Mouse (Mus musculus): ENCODE measurements around the gene Capn9.

The Capn9 gene

GRCm38 (mm10) chr8:124575811-124576210 lies at the start of gene Capn9:
Capn9 (plus strand) TSS chr8:124576111.
- no peak for DNase-seq (ENCODE audit: extremely low spot score, low spot score)

DNA sequence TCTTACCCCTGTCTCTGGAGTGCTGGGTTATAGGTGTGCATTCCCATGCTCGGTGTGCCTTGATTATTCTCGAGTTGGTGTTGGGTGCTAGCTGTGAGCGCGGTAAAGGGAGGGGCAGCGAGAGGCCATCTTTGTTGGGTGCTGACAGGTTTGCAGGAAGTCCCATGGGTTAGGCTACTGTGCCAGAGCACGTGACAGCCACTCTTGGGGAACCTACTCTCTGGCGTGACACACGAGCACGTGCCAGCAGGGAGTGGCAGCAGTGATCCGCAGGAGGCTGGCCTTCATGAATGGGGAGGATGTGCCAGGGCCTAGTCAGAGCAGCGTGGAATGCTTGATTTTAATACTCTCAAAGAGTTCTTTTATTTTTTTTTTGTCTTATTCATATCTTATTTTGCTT lies 49.6 kb upstream of the Capn9 start:
- DNase-seq (ENCODE audit: extremely low spot score, low spot score) = no peak

DNA sequence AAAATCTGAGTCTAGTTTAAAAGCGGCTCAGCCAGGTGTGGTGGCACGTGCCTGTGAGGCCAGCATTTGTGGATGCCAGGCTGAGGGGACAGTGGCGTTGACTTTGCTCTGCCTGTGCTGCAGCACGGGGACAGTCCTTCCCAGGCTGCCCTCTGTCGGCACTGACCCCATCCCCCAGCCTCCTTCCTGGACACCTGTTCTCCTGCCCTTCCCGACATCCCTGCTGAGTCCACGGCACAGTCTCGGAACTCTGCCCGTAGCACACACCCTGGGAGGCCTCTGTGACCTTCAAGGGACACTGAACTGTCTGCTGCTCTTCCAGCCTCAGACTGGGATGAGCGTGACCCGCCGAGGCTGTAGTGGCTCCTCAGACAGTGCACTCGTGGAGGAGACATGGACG lies 45.8 kb upstream of the Capn9 start:
- no peak for DNase-seq (ENCODE audit: extremely low spot score, low spot score)

DNA sequence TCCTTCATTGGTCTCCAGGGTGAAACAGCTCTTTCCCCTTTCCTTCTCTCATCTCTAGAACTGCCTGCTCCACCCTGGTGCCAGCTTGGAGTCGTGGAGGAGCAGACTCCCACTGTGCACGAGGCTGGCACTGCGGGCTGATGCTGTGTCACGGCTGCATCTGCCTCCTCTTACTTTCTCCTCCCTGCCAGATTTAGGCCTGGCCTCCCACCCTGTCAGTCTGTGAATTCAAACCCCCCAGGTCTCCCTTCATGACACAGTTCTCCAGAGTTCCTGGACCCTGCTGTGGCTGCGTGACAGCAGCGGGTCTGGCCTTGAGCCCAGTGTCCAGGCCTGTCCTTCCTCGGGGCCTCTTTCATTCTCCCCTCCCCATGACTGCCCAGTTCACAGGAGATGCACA lies 45.4 kb upstream of the Capn9 start:
- DNase-seq (ENCODE audit: extremely low spot score, low spot score) = no peak

- no peak for DNase-seq (ENCODE audit: extremely low spot score, low spot score)
These were observed 44.9 kb upstream of the Capn9 start for GRCm38 (mm10) chr8:124530996-124531395.

DNA sequence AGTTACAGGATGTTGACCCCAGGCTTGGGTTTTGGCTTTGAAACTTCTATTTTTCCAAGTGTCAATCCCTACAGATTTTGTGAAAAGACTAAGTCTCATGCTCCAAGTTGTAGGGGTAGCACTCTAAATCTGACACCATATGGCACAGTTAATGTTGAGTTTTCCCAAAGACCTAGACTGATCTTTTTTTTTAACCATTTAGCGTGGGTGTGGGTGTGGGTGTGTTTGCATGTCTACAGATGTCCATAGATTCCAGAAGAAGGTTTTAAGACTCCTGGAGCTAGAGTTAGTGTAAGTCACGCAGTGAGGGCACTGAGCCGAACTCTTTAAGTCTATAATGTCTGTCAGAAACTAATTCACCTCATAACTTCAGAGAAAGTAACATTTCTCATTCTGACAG lies 43.3 kb upstream of the Capn9 start:
- no peak for DNase-seq (ENCODE audit: extremely low spot score, low spot score)

DNA sequence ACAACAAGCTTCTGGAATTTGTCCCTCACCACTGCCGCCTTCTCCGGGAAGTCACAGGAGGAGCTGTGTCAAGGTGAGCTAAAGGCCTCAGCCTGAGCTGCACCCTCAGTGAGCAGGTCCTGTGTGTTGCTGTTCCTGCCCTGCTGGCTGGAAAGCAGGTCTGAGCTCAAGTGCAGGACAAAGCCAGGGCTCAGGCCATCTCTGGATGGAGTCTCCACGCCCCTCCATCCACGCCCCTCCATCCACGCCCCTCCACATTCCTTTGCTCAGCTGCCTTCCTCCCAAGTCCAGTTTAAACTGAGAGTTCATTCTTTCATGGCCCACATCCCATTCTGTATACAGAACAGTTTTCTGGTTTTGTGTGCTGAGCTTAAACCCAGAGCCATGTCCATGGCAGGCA lies 40.5 kb upstream of the Capn9 start:
- DNase-seq (ENCODE audit: extremely low spot score, low spot score) = no peak

DNA sequence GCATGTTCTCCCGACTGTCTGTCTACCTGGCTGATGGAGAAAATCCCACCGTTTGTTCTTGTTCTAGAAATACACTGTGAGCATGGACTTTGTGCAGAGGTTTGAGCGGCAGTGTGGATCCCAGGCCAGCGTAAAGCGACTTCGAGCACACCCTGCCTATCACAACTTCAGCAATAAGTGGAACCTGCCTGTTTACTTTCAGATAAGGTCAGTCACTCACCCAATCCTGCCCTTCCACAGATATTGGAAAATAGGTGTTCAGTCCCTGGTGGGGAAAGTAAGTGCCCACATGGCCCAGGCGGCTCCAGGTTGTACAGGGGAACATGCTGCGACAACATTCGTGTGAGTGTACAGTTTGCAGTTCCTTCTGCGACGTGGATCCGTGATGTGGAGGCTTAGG lies 35.0 kb upstream of the Capn9 start:
- no peak for DNase-seq (ENCODE audit: extremely low spot score, low spot score)

- no peak for DNase-seq (ENCODE audit: extremely low spot score, low spot score)
These were observed 33.9 kb upstream of the Capn9 start for GRCm38 (mm10) chr8:124542001-124542400.

DNA sequence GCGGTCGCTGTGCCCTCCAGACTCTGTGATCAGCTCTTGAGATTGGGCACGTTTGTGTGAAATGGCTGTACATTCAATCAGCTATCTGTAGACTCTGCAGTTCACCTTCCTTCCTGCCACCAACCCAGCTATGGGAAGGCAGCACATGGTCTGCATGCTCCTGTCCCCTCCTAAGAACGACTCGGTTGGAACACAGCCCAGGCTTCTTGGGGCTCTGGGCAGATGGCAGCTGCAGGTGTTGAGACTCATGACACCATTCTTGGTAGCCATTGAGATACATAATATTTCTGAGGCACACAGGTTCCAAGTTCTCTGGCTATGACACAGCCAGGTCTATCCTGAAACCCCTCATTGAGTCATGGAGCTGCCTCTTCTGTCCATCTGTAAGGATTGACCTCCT lies 32.6 kb upstream of the Capn9 start:
- no peak for DNase-seq (ENCODE audit: extremely low spot score, low spot score)

- no peak for DNase-seq (ENCODE audit: extremely low spot score, low spot score)
These were observed 29.5 kb upstream of the Capn9 start for GRCm38 (mm10) chr8:124546371-124546770.

- no peak for DNase-seq (ENCODE audit: extremely low spot score, low spot score)
These were observed 29.1 kb upstream of the Capn9 start for GRCm38 (mm10) chr8:124546815-124547214.

- no peak for DNase-seq (ENCODE audit: extremely low spot score, low spot score)
These were observed 28.6 kb upstream of the Capn9 start for GRCm38 (mm10) chr8:124547269-124547668.

DNA sequence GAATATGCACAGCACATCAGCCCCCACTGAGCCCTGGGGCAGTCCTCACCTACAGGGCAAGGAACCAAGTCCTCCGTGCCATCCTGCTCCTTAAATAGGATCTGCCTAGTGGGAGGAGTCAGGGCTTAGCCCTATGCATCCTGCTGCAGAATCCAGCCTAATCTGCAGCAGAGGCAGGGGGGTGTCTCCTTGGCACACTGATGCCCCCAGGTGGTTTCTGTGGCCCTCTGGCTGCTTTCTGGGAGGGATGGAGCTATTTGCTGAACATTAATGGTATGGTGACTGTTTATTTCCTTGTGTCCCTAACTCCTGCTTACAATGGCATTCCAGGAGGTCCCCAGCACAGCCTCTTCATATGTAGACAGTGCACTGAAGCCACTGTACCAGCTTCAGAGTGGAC lies 27.7 kb upstream of the Capn9 start:
- no peak for DNase-seq (ENCODE audit: extremely low spot score, low spot score)

- DNase-seq (ENCODE audit: extremely low spot score, low spot score) = no peak
These were observed 24.8 kb upstream of the Capn9 start for GRCm38 (mm10) chr8:124551011-124551661.

DNA sequence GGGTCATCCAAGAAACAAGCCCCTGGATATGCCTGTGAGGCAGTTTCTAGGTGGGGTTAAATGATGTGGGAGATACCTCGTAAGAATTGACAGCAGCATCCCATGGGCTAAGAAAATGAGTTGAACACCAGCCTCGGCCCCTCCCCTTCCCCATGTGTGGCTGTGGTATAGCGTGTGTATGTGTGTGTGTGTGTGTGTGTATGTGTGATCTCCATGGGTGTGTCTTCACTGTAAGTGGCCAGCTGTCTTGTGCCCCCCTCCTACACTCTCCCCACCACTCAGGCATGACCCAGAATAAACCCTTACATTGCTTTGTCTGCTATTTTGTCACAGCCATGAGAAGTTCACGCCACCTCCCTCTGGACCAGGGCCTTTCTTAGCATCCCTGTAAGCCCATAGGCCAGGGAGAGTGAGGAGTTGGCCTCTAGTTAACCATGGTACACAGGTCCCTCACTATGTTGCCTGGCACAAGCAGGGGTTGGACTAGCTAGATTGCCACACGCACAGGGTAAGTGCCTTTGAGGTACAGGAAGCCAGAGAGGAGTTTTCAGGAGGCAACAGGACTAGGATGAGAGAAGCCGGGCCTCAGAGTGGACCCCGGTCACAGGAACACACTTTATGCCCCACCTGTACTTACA lies 20.7 kb upstream of the Capn9 start:
- DNase-seq (ENCODE audit: extremely low spot score, low spot score) = no peak

GRCm38 (mm10) chr8:124556164-124556563 lies 19.7 kb upstream of the Capn9 start:
- DNase-seq (ENCODE audit: extremely low spot score, low spot score) = no peak

DNA sequence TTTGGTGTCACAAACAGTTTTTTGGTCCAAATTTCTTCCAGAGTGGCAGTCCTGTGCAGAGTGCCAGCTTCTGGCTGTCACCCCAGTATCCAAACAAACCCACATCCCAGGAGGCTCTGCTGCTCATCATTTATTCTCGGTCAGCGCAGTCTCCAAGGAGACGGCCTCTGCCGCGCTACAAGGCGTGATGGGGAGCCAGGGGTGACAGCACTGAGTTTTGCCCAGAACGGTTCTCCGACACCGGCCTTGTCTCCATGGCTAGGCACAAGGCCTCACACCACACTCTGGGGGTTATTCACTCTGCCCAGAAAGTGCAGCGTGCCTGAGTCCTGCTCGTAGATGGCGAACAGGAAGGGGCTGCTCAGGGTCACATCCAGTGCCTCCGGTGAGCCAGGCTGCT lies 19.3 kb upstream of the Capn9 start:
- peak; percentile 29 for DNase-seq (ENCODE audit: extremely low spot score, low spot score)

GRCm38 (mm10) chr8:124557476-124557875 lies 18.4 kb upstream of the Capn9 start:
- DNase-seq (ENCODE audit: extremely low spot score, low spot score) = no peak

DNA sequence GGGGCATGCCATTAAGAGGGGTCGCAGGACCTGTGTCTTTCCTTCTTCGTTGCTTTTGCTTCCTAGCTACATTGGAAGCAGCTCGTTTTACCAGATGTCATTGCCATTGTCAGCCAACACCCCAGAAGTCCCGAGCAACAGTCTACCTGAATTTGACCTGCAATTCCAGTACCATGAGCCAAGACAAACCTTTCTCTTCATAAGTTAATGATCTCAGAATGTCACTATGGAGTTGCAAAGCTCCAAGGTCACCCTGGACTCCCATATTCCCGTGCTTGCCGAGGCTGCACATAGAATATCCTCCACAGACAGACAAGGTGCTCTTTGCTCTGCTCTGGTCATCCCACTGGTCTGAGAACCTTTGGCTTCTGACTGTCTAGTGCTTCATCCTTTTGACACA lies 8.8 kb upstream of the Capn9 start:
- no peak for DNase-seq (ENCODE audit: extremely low spot score, low spot score)

DNA sequence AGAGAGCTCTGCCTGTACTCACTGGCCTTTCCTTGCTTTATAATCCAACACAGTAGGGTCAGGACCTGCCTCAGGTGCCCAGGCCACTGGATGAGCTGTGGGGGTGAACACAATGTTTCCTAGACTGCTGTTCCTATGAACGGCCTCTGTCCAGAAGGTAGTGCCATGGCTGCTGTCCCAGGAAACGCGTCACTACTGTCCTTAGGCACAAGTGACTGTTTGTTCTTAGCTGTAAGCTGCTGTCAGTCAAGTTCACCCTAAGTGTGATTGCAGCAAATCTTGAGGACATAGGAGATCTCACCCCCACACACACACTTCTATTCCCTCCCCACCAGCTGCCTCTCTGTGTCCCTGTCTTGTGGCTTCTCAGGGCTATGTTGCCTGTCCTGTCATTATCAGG lies 8.3 kb upstream of the Capn9 start:
- no peak for DNase-seq (ENCODE audit: extremely low spot score, low spot score)

DNA sequence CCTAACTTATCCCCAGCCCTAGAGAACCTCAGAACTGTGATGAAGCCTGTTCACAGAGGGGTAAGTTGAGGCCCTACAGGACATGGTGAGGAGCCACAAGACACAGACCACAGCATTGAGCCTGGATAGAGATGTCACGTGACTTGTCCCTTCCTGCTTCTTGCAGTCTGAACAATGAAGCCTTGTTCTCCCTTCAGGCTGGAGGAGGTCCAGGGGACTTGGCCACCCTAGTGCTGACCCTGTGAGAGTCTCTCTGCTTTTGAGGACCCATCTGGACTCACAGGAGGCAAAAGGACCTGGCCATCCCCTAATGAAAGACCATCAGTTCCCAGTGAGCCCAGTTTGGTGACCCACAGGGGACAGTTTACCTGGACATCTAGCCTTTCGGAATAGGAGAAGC lies 6.8 kb upstream of the Capn9 start:
- DNase-seq (ENCODE audit: extremely low spot score, low spot score) = no peak

DNA sequence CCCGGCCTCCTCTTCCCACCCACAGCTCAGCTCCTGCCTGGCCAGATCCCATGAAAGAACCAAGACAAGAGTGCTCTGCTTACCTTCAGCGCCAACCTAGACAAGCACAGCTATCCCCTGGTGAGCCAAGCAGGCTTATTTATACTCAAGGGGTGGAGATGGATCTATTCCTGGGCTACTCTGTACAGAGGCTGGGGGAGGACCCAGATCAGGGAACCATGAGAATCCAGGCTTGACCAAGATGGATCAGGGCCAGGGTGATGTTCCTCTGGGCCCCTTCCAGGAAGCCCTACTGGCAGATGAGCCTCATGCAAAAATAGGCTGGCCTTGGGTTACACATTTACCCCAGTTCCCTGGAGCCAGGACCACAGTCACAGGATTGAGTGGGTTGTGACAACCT lies 6.3 kb upstream of the Capn9 start, which contains the start of gene Agt:
Gene Agt, minus strand, starts transcription at position 114 of the 400 bp plus-strand sequence.
- no peak for DNase-seq (ENCODE audit: extremely low spot score, low spot score)

Data from neural tube, embryonic 10.5 days (tissue).